Comparison of ENCODE assay signal across 8 mouse cellular contexts in genomic region chr19:6452030-6452494, GRCm38 (mm10). TPM values are rescaled to one million over a fixed set of nuclear protein-coding genes. Genes with fewer than 3 reads are reported as not detected.
DNase-seq lines count a peak whose midpoint lies in the region; ATAC-seq and TF ChIP-seq lines count a peak whose summit lies in the region.

No protein-coding gene starts in this region.

- H3K36me3 ChIP-seq in ES-Bruce4 (ENCODE audit: control insufficient read depth, insufficient read depth, low read length, poor library complexity, severe bottlenecking): no peaks in the 10 kb centered on the region
- H3K36me3 ChIP-seq in forebrain, postnatal 0 days (ENCODE audit: insufficient read depth): peaks cover 16% of the 10 kb centered on the region
- H3K36me3 ChIP-seq in thymus, adult 2 months (ENCODE audit: control insufficient read depth, insufficient read depth, low read length): no peaks in the 10 kb centered on the region

- peak; percentile 64; the same call in 1 of the 2 replicates for ATAC-seq in cerebellum, adult (ENCODE audit: insufficient number of reproducible peaks, low FRiP score, low TSS enrichment)
- ATAC-seq in forebrain, postnatal 0 days: peak; percentile 90
- ATAC-seq in hematopoietic stem cell, adult 5-6 weeks (replicated peaks in 1 of 2; ENCODE audit: insufficient read depth in 1 of 2, low FRiP score in 2 of 2, low TSS enrichment in 1 of 2, low read depth in 1 of 2, poor library complexity in 2 of 2, severe bottlenecking in 2 of 2): peak; percentile 85 to 96

- peak; percentile 89 for DNase-seq in forebrain, postnatal 0 days
- peak; percentile 84 to 87 for DNase-seq in layer of hippocampus, adult 2 months (ENCODE audit: low spot score in 2 of 2)
- peak; percentile 56 for DNase-seq in lung, adult 2 months
- peak; percentile 75 for DNase-seq in thymus, adult 2 months

- TF ChIP-seq EP300 in ES-Bruce4 (IDR thresholded peaks at IDR 0.05; ENCODE audit: insufficient read depth, low read depth, low read length): no peak

- H3K9me3 ChIP-seq in ES-Bruce4 (replicated peaks; ENCODE audit: control insufficient read depth, insufficient read depth, low read length, poor library complexity, severe bottlenecking): no peaks in the 10 kb centered on the region
- no peaks in the 10 kb centered on the region for H3K9me3 ChIP-seq in forebrain, postnatal 0 days (ENCODE audit: low read length)

- H3K4me1 ChIP-seq in ES-Bruce4 (ENCODE audit: control insufficient read depth, insufficient read depth, low read length): peaks cover 2% of the 10 kb centered on the region
- peaks cover 34% of the 10 kb centered on the region for H3K4me1 ChIP-seq in forebrain, postnatal 0 days (ENCODE audit: insufficient read depth)
- 0 out of 2 replicates have a peak, but pooled peaks cover 2% of the 10 kb centered on the region for H3K4me1 ChIP-seq in lung, adult 2 months (ENCODE audit: control insufficient read depth, insufficient read depth, low read length)
- H3K4me1 ChIP-seq in olfactory bulb, adult 2 months (ENCODE audit: control insufficient read depth, insufficient read depth, low read length): peaks cover 71% of the 10 kb centered on the region
- peaks cover 10% of the 10 kb centered on the region for H3K4me1 ChIP-seq in thymus, adult 2 months (replicated peaks; ENCODE audit: control insufficient read depth, insufficient read depth, low read length)

- 14% methylated on average over 6 of the region's 6 CpGs for WGBS in forebrain, postnatal 0 days
- 23% methylated on average over 6 of the region's 6 CpGs for WGBS in lung, adult 2 months
- 13% methylated on average over 6 of the region's 6 CpGs for WGBS in olfactory bulb, adult 2 months
- 43% methylated on average over 6 of the region's 6 CpGs for WGBS in thymus, adult 2 months

- H3K4me3 ChIP-seq in ES-Bruce4 (ENCODE audit: low read depth, low read length): no peak overlapping the region
- H3K4me3 ChIP-seq in forebrain, postnatal 0 days (ENCODE audit: low read depth, low read length): no peak overlapping the region
- H3K4me3 ChIP-seq in layer of hippocampus, adult 2 months: no peak overlapping the region
- no peak overlapping the region for H3K4me3 ChIP-seq in lung, adult 2 months (replicated peaks; ENCODE audit: extremely low read depth, low read depth, low read length)
- H3K4me3 ChIP-seq in olfactory bulb, adult 2 months (ENCODE audit: insufficient read depth, low read depth, low read length): no peak overlapping the region
- no peak overlapping the region for H3K4me3 ChIP-seq in thymus, adult 2 months (ENCODE audit: control insufficient read depth, insufficient read depth, low read length)

- TF ChIP-seq POLR2A in ES-Bruce4 (IDR thresholded peaks at IDR 0.05; ENCODE audit: insufficient read depth, low read length): no peak
- no peak for TF ChIP-seq POLR2A in lung, adult 2 months (IDR thresholded peaks at IDR 0.05; ENCODE audit: borderline replicate concordance, extremely low read depth, low read depth, low read length)
- no peak for TF ChIP-seq POLR2A in olfactory bulb, adult 2 months (IDR thresholded peaks at IDR 0.05; ENCODE audit: insufficient read depth, low read depth, low read length)
- TF ChIP-seq POLR2A in thymus, adult 2 months (IDR thresholded peaks at IDR 0.05; ENCODE audit: control insufficient read depth, extremely low read depth, insufficient read depth, low read length, poor library complexity): no peak

- no peak overlapping the region for H3K4me2 ChIP-seq in forebrain, postnatal 0 days (ENCODE audit: low read depth)

- no peak overlapping the region for H3K27ac ChIP-seq in ES-Bruce4 (ENCODE audit: insufficient read depth, low read length)
- H3K27ac ChIP-seq in forebrain, postnatal 0 days (ENCODE audit: low read depth, low read length): peak overlapping the region; percentile 81
- peak overlapping the region; percentile 86 for H3K27ac ChIP-seq in layer of hippocampus, adult 2 months
- peak overlapping the region; percentile 91 for H3K27ac ChIP-seq in olfactory bulb, adult 2 months (ENCODE audit: insufficient read depth, low read depth, low read length)
- no peak overlapping the region for H3K27ac ChIP-seq in thymus, adult 2 months (ENCODE audit: control insufficient read depth, insufficient read depth, low read length)

- no peaks in the 10 kb centered on the region for H3K27me3 ChIP-seq in ES-Bruce4 (ENCODE audit: control insufficient read depth, insufficient read depth, low read length, poor library complexity, severe bottlenecking)
- H3K27me3 ChIP-seq in forebrain, postnatal 0 days (ENCODE audit: insufficient read depth, low read length): no peaks in the 10 kb centered on the region
- H3K27me3 ChIP-seq in thymus, adult 2 months (ENCODE audit: control insufficient read depth, insufficient read depth, low read length): no peaks in the 10 kb centered on the region

- peak; percentile 89 for TF ChIP-seq CTCF in ES-Bruce4 (IDR thresholded peaks at IDR 0.05; ENCODE audit: low read depth, low read length)
- peak; percentile 88 for TF ChIP-seq CTCF in forebrain, postnatal 0 days (IDR thresholded peaks at IDR 0.05; ENCODE audit: low read depth)
- peak; percentile 89 for TF ChIP-seq CTCF in layer of hippocampus, adult 2 months (conservative IDR thresholded peaks at IDR 0.05)
- TF ChIP-seq CTCF in lung, adult 2 months (IDR thresholded peaks at IDR 0.05; ENCODE audit: insufficient read depth, low read length): peak; percentile 74
- peak; percentile 63; the same call in 1 of the 2 replicates for TF ChIP-seq CTCF in olfactory bulb, adult 2 months (IDR thresholded peaks at IDR 0.05; ENCODE audit: insufficient read depth, low read depth, low read length)
- TF ChIP-seq CTCF in thymus, adult 2 months (IDR thresholded peaks at IDR 0.05; ENCODE audit: borderline replicate concordance, control insufficient read depth, extremely low read depth, insufficient read depth, low read length, poor library complexity): peak; percentile 68; the same call in 1 of the 2 replicates

- no peak overlapping the region for H3K9ac ChIP-seq in ES-Bruce4 (ENCODE audit: low read depth, poor library complexity, severe bottlenecking)
- 0 out of 2 replicates have a peak overlapping the region, but pooled peaks have one; percentile 33 for H3K9ac ChIP-seq in forebrain, postnatal 0 days

RNA-seq across cellular contexts. Expression of gene Nrxn2, which starts 33.5 kb away (rescaled TPM):
- polyA plus RNA-seq in ES-Bruce4 (2011; ENCODE audit: insufficient read depth, insufficient read length, low read depth, missing spikeins): 5.6 and 7.0 TPM in 2 replicates
- 213 and 256 TPM in 2 replicates for total RNA-seq in forebrain, postnatal 0 days (2014; rRNA removed)
- polyA plus RNA-seq in forebrain, postnatal 0 days (2015; fragmentation: Nextera tagmentation; extraction: Ambion mirVana): 45.1 and 49.4 TPM in 2 replicates
- 0.25 and 0.44 TPM in 2 replicates for total RNA-seq in hematopoietic stem cell, adult 5-6 weeks (2017)
- total RNA-seq in layer of hippocampus, adult 2 months (2021): 100 to 1,000 TPM; 405 to 437 TPM
- polyA plus RNA-seq in lung, adult 2 months (2012; rRNA removed): 7.3 and 11.0 TPM in 2 replicates
- polyA plus RNA-seq in olfactory bulb, adult 2 months (2012; ENCODE audit: insufficient read depth, insufficient read length, low replicate concordance, missing spikeins): 202 and 263 TPM in 2 replicates
- 1.2 and 1.5 TPM in 2 replicates for polyA plus RNA-seq in thymus, adult 2 months (2012; rRNA removed)

RNA-seq across cellular contexts. Expression of gene Rasgrp2, which starts 52.9 kb away (rescaled TPM):
- 37.9 and 48.6 TPM in 2 replicates for polyA plus RNA-seq in ES-Bruce4 (2011; ENCODE audit: insufficient read depth, insufficient read length, low read depth, missing spikeins)
- total RNA-seq in forebrain, postnatal 0 days (2014; rRNA removed): 125 and 170 TPM in 2 replicates
- polyA plus RNA-seq in forebrain, postnatal 0 days (2015; fragmentation: Nextera tagmentation; extraction: Ambion mirVana): 130 and 150 TPM in 2 replicates
- total RNA-seq in hematopoietic stem cell, adult 5-6 weeks (2017): 101 and 113 TPM in 2 replicates
- 10 to 100 TPM; 31.3 to 36.7 TPM for total RNA-seq in layer of hippocampus, adult 2 months (2021)
- 210 and 287 TPM in 2 replicates for polyA plus RNA-seq in lung, adult 2 months (2012; rRNA removed)
- polyA plus RNA-seq in olfactory bulb, adult 2 months (2012; ENCODE audit: insufficient read depth, insufficient read length, low replicate concordance, missing spikeins): 282 TPM in 1 of 2 replicates, not detected in the other
- polyA plus RNA-seq in thymus, adult 2 months (2012; rRNA removed): 558 and 561 TPM in 2 replicates

Comparison
In these comparisons a context has a peak if more than half of its experiments do, and no peak if none do; other contexts are left out.
1. H3K27ac ChIP-seq: peak in forebrain, postnatal 0 days (single experiment), layer of hippocampus, adult 2 months (single experiment) and olfactory bulb, adult 2 months (single experiment); none in ES-Bruce4 (single experiment) and thymus, adult 2 months (single experiment).
2. Peak in every context shown above with its lines, with median percentiles within 50 percentile points of each other: CTCF ChIP-seq, ATAC-seq and DNase-seq.